Mouse (Mus musculus) hindbrain, embryonic 12.5 days (tissue): Measurements from ENCODE around the gene Thpo. TPM values are rescaled to one million over a fixed set of nuclear protein-coding genes. Genes with fewer than 3 reads are reported as not detected.

ENCODE experiments used
- ATAC-seq: fragments of 200-750 bp; cut with Nextera tagmentation; 2 replicates; pipeline ENCODE4 v1.8.0; 2017; ENCODE audit warnings: moderate TSS enrichment; ENCODE audit not compliant: low FRiP score
- H3K27ac ChIP-seq: fragments of 300-500 bp; sonication (generic); 2 replicates; pipeline ENCODE4 v1.5.1; 2016; ENCODE audit warnings: mild to moderate bottlenecking
- H3K27me3 ChIP-seq: fragments of 300-500 bp; sonication (generic); 2 replicates; pipeline ENCODE4 v1.6.1; 2016; ENCODE audit warnings: mild to moderate bottlenecking
- H3K36me3 ChIP-seq: fragments of 300-500 bp; sonication (generic); 2 replicates; pipeline ENCODE4 v1.6.1; 2016; ENCODE audit warnings: mild to moderate bottlenecking
- H3K4me1 ChIP-seq: fragments of 300-500 bp; sonication (generic); 2 replicates; pipeline ENCODE4 v1.6.1; 2016
- H3K4me2 ChIP-seq: fragments of 300-500 bp; sonication (generic); replicated peaks from 2 replicates; pipeline ENCODE4 v1.6.1; 2016; ENCODE audit warnings: mild to moderate bottlenecking
- H3K4me3 ChIP-seq: fragments of 300-500 bp; sonication (generic); 2 replicates; pipeline ENCODE4 v1.5.1; 2016; ENCODE audit warnings: mild to moderate bottlenecking
- H3K9ac ChIP-seq: fragments of 300-500 bp; sonication (generic); 2 replicates; pipeline ENCODE4 v1.6.1; 2016; ENCODE audit warnings: mild to moderate bottlenecking, moderate library complexity
- H3K9me3 ChIP-seq: fragments of 300-500 bp; sonication (generic); replicated peaks from 2 replicates; pipeline ENCODE4 v1.6.1; 2016; ENCODE audit warnings: mild to moderate bottlenecking
- WGBS: fragments of 180-500 bp; shearing (Covaris S2); methylation state at CpG from one replicate; pipeline ENCODE4 v1.1.7; 2016; 5-methylcytosine and 5-hydroxymethylcytosine counted together
- polyA plus RNA-seq: library from polyadenylated mRNA; unstranded; fragments of >200 nt; fragmentation: Nextera tagmentation; extraction: Ambion mirVana; gene quantifications from 2 replicates; pipeline ENCODE4 v1.2.1, GENCODE M21; 2016

Thpo gene
- polyA plus RNA-seq, 1 experiment from 2014 or later = 0.98 TPM

GRCm38 (mm10) chr16:20736823-20737222 lies 2.5 kb upstream of the Thpo start:
- Histone ChIP-seq H3K27ac (no peak overlapping the region), H3K9me3 (no peaks in the 10 kb centered on the region), H3K27me3 (peaks cover 34% of the 10 kb centered on the region), H3K4me3 (no peak overlapping the region), H3K9ac (no peak overlapping the region), H3K4me2 (no peak overlapping the region), H3K36me3 (peaks cover 27% of the 10 kb centered on the region; the same call in 1 of the 2 replicates), H3K4me1 (peaks cover 17% of the 10 kb centered on the region)
- ATAC-seq = no peak
- 93% methylated on average over 5 of the region's 5 CpGs for WGBS

GRCm38 (mm10) chr16:20736168-20736567 lies 1.9 kb upstream of the Thpo start:
- peaks cover 20% of the 10 kb centered on the region; the same call in 1 of the 2 replicates for H3K36me3 ChIP-seq
- no peak overlapping the region for H3K4me3 ChIP-seq
- peaks cover 34% of the 10 kb centered on the region for H3K27me3 ChIP-seq
- no peak for ATAC-seq
- H3K9me3 ChIP-seq = no peaks in the 10 kb centered on the region
- H3K4me1 ChIP-seq = peaks cover 17% of the 10 kb centered on the region
- H3K27ac ChIP-seq = no peak overlapping the region
- H3K9ac ChIP-seq = no peak overlapping the region
- H3K4me2 ChIP-seq = no peak overlapping the region
- WGBS = 92% methylated on average over 7 of the region's 7 CpGs

DNA sequence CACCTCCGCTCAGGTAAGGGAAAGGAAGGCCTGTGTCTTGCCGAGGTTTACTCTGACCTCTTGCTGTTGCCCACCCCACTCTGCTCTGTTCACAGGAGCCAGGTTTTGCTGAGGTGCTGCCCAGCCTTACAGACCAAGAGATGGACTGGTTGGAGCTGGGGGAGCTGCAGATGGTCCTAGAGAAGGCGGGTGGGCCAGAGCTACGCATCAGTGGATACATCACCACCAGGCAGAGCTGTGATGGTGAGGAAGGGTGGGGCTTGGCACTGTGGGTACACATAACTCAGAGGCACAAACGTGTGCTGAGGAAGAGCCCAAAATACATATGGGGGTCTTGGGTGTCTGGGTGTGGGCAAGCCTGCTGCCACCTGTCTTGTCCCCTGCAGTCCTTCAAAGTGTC lies 1.3 kb upstream of the Thpo start:
- Histone ChIP-seq H3K27me3 (peaks cover 34% of the 10 kb centered on the region), H3K4me3 (no peak overlapping the region), H3K4me2 (no peak overlapping the region), H3K9me3 (no peaks in the 10 kb centered on the region), H3K27ac (no peak overlapping the region), H3K4me1 (peaks cover 17% of the 10 kb centered on the region), H3K36me3 (peaks cover 19% of the 10 kb centered on the region; the same call in 1 of the 2 replicates), H3K9ac (no peak overlapping the region)
- ATAC-seq = no peak
- WGBS = 82% methylated on average over 5 of the region's 5 CpGs

DNA sequence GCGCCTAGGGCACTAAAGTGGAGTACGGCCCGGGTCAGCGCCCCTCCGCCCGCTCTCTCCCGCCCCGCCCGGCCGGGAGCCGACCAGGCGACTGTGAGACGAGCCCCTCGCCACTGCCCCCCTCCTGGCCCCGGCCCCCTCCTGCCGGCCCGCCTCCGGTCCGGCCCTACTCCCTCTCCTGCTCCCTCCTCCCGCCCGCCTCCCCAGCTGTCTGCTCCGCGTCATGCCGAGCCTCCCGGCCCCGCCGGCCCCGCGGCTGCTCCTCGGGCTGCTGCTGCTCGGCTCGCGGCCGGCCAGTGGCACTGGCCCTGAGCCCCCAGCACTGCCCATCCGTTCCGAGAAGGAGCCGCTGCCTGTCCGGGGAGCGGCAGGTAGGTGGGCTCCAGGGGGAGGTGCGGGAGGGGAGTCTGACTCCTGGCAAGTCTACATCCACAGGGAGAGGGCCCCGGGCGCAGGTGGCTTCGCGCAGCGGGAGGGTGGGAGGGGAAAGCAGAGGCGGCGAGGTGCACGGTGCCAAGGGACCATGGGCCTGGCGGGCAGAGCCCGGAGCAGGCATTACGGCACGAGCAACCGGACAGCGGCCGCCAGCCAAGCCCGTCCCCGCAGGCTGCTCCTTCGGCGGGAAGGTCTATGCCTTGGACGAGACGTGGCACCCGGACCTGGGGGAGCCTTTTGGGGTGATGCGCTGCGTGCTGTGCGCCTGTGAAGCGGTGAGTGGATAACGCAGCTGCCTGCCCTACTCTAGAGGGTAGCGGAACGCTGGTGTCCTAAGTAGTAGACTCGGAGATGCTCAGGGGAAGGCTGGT lies 1.2 kb downstream of the Thpo start, which contains the start of gene Chrd:
TSS of gene Chrd (plus strand) at position 203 of the 806 bp plus-strand sequence.
- ATAC-seq = peak; percentile 76
- Histone ChIP-seq H3K27ac (peak within 1 kb of the TSS; percentile 80), H3K4me1 (peaks cover 17% of the 10 kb centered on the region), H3K4me3 (peak within 1 kb of the TSS; percentile 56), H3K9me3 (no peaks in the 10 kb centered on the region), H3K27me3 (peaks cover 39% of the 10 kb centered on the region), H3K9ac (peak within 1 kb of the TSS; percentile 74), H3K36me3 (0 out of 2 replicates have a peak, but pooled peaks cover 9% of the 10 kb centered on the region), H3K4me2 (peak within 1 kb of the TSS; percentile 98)
- WGBS = under 1% methylated on average over 53 of the region's 70 CpGs

DNA sequence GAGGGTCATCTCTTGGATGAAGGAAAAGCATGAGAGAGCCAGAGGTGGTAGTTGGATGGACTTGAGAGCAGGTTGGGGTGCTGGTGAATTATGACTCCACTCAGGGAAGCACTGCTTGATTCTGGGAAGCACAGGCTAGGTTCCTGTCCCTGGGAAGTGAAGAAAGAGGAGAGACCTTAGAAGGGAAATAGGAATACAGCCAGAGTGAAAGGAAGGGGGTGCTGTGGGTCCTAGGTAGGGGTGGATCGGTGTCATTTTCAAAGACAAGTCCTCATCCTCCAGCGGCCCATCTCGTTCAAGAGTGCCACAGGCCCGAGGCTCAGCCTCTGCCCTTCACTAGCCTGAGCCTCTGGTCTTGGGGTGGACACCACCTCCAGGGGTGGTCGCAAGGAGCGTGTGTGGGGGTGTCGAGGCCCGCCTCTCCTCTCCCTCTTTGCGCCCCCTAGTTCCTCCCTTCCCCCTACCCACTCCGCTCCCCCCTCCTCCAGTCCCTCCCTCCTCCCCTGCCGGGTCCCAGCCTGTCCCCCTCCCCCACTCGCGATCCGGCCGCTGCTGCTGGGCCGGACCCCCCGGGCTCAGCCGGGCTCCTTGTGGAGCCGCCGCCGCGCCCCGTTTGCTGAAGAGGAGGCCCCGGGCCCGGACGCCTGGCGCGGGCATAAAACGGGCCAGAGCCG lies 1.9 kb downstream of the Thpo start:
- 1% methylated on average over 26 of the region's 30 CpGs for WGBS
- Histone ChIP-seq H3K4me1 (peaks cover 17% of the 10 kb centered on the region), H3K27me3 (peaks cover 39% of the 10 kb centered on the region), H3K4me2 (peak overlapping the region; percentile 98), H3K36me3 (0 out of 2 replicates have a peak, but pooled peaks cover 7% of the 10 kb centered on the region), H3K9ac (peak overlapping the region; percentile 74), H3K9me3 (no peaks in the 10 kb centered on the region), H3K4me3 (peak overlapping the region; percentile 56), H3K27ac (peak overlapping the region; percentile 80)
- peak; percentile 60 for ATAC-seq

GRCm38 (mm10) chr16:20731688-20732087 lies 2.6 kb downstream of the Thpo start:
- 50% methylated on average over 5 of the region's 5 CpGs for WGBS
- H3K9me3 ChIP-seq = no peaks in the 10 kb centered on the region
- no peak overlapping the region for H3K4me3 ChIP-seq
- H3K27ac ChIP-seq = peak overlapping the region; percentile 80; the same call in 1 of the 2 replicates
- peaks cover 17% of the 10 kb centered on the region for H3K4me1 ChIP-seq
- H3K27me3 ChIP-seq = peaks cover 37% of the 10 kb centered on the region
- H3K4me2 ChIP-seq = no peak overlapping the region; the same call in 1 of the 2 replicates
- no peak overlapping the region for H3K9ac ChIP-seq
- 0 out of 2 replicates have a peak, but pooled peaks cover 7% of the 10 kb centered on the region for H3K36me3 ChIP-seq
- no peak for ATAC-seq

DNA sequence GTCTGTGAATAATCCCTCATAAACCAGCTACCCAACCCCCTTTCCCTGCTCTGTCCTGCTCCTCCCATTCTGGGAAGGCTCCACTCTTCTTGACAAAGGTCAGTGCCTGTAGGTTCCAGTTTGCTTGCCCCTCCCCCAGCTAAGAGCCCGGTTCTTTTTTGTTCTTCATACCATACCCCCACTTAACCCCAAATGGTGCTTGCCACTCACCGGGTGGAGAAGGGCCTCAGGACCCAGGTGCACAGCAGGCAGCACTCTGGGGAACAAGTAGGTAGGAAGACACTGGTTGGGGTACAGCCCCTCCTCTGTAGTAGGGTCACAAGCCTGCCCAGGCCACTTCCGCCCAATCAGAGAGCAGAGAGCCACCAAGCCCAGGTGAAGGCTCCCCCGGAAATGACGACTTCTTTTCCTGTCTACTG lies 4.0 kb downstream of the Thpo start:
- Histone ChIP-seq H3K36me3 (no peaks in the 10 kb centered on the region), H3K27ac (no peak overlapping the region), H3K4me2 (no peak overlapping the region), H3K27me3 (peaks cover 23% of the 10 kb centered on the region), H3K9me3 (no peaks in the 10 kb centered on the region), H3K4me3 (no peak overlapping the region), H3K9ac (no peak overlapping the region), H3K4me1 (peaks cover 17% of the 10 kb centered on the region)
- ATAC-seq = no peak
- 49% methylated on average over 5 of the region's 5 CpGs for WGBS

DNA sequence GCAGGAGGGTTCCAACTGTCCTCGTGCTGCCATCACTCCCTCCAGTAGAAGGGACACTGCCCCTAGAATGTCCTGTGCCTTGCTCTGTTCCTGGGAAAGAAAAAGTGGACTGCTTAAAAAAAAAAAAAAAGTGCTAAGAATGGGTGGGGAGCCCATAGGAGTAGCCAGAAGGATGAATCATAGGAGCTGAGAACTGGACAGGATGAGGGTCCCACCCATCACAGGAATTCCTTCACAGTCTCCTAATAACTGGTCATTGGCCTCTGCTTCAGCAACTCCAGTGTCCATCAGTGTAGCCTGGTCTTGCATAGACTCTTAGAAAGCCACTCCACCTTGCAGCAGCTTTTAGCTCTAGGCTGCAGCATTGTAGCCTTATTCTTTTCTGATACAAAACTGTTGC lies 7.9 kb downstream of the Thpo start:
- peaks cover 3% of the 10 kb centered on the region; the same call in 1 of the 2 replicates for H3K4me1 ChIP-seq
- 63% methylated on average over 1 of the region's 1 CpGs for WGBS
- no peak overlapping the region for H3K4me2 ChIP-seq
- H3K4me3 ChIP-seq = no peak overlapping the region
- H3K27ac ChIP-seq = no peak overlapping the region
- H3K9ac ChIP-seq = no peak overlapping the region
- H3K9me3 ChIP-seq = no peaks in the 10 kb centered on the region
- ATAC-seq = no peak
- 0 out of 2 replicates have a peak, but pooled peaks cover 6% of the 10 kb centered on the region for H3K27me3 ChIP-seq
- peaks cover 11% of the 10 kb centered on the region for H3K36me3 ChIP-seq

DNA sequence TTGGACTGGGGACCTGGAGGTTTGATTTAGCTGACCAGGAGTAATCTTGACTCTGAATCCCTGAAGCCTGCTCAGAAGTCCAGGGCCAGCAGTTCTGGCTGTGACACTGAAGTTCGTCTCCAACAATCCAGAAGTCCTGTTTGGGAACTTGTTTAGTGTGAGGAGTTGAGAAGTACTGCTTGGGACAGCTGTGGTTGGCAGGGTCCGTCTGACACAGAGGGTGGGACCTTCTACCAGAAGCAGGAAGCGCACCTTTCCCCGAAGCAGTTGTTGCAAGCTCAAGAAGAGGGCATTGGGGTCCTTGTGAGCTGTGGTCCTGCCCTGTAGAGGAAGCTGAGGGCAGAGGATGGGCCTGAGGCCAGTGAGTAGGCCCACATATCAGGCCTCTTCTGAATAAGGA lies 8.6 kb downstream of the Thpo start:
- ATAC-seq = no peak
- Histone ChIP-seq H3K4me3 (no peak overlapping the region), H3K9ac (no peak overlapping the region), H3K27ac (no peak overlapping the region), H3K4me2 (no peak overlapping the region), H3K27me3 (0 out of 2 replicates have a peak, but pooled peaks cover 6% of the 10 kb centered on the region), H3K4me1 (peaks cover 3% of the 10 kb centered on the region; the same call in 1 of the 2 replicates), H3K36me3 (peaks cover 11% of the 10 kb centered on the region), H3K9me3 (no peaks in the 10 kb centered on the region)
- 77% methylated on average over 4 of the region's 4 CpGs for WGBS

DNA sequence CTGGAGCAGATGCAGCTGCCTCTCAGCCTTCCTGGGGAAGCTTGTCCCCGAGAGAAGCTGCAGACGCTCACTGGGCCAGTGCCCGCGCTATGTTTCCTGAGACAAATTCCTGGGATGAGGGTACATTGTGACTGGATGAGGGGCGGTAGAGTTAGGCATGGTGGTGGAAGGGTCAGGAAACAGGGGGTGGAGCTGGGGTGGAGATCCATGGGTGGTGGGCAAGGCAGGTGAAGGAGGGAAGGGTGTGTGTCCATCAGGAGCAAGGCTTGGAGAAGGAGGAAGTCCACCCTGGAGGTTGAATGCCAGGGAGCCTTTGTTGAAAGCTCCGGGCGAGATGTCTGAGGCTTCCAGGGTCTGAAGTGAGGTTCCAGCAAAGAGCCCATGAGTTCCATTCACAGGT lies 9.0 kb downstream of the Thpo start:
- Histone ChIP-seq H3K9me3 (no peaks in the 10 kb centered on the region), H3K9ac (no peak overlapping the region), H3K27me3 (0 out of 2 replicates have a peak, but pooled peaks cover 6% of the 10 kb centered on the region), H3K4me3 (no peak overlapping the region), H3K36me3 (peaks cover 11% of the 10 kb centered on the region), H3K4me1 (peaks cover 3% of the 10 kb centered on the region; the same call in 1 of the 2 replicates), H3K4me2 (no peak overlapping the region), H3K27ac (no peak overlapping the region)
- no peak for ATAC-seq
- WGBS = 75% methylated on average over 7 of the region's 7 CpGs

GRCm38 (mm10) chr16:20724338-20724748 lies 10.0 kb downstream of the Thpo start:
- H3K4me1 ChIP-seq = peaks cover 3% of the 10 kb centered on the region; the same call in 1 of the 2 replicates
- H3K27me3 ChIP-seq = 0 out of 2 replicates have a peak, but pooled peaks cover 6% of the 10 kb centered on the region
- peak; percentile 52; the same call in 1 of the 2 replicates for ATAC-seq
- H3K9me3 ChIP-seq = no peaks in the 10 kb centered on the region
- WGBS = 30% methylated on average over 5 of the region's 5 CpGs
- no peak overlapping the region for H3K9ac ChIP-seq
- H3K27ac ChIP-seq = no peak overlapping the region
- H3K4me2 ChIP-seq = no peak overlapping the region
- H3K4me3 ChIP-seq = no peak overlapping the region
- peaks cover 11% of the 10 kb centered on the region for H3K36me3 ChIP-seq

DNA sequence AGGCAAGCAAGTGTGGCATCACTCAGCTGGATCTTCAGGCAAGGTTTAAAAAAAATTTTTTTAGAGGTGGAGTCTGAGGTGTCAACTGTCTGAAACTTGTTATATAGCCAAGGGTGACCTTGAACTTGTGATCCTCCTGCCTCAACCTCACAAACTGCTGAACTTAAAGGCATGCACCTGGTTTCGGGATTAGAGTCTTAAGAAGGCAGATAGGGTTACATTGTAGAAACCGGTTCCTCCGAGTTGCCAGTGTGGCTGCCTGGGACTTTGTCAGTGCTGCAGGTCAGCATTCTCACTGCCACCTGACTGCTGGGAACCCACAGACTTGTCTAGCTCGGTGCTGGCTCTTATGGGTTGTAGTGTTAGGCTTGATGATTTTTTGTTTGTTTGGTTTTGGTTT lies 11.1 kb downstream of the Thpo start:
- Histone ChIP-seq H3K4me1 (peaks cover 10% of the 10 kb centered on the region), H3K27me3 (no peaks in the 10 kb centered on the region), H3K4me3 (no peak overlapping the region), H3K27ac (no peak overlapping the region), H3K9me3 (no peaks in the 10 kb centered on the region), H3K4me2 (no peak overlapping the region), H3K36me3 (peaks cover 11% of the 10 kb centered on the region), H3K9ac (no peak overlapping the region)
- no peak for ATAC-seq
- WGBS = 62% methylated on average over 4 of the region's 4 CpGs
